Mouse (Mus musculus) ES-Bruce4 (cell line): ENCODE measurements around the gene Slx1b. TPM values are rescaled to one million over a fixed set of nuclear protein-coding genes. Genes with fewer than 3 reads are reported as not detected.

Source experiments
- H3K27ac ChIP-seq: 2 replicates; pipeline ENCODE4 v1.5.1; 2012; ENCODE audit warnings: low read length, inconsistent platforms; ENCODE audit not compliant: insufficient read depth
- H3K27me3 ChIP-seq: 2 replicates; pipeline ENCODE4 v1.6.1; 2012; ENCODE audit warnings: mild to moderate bottlenecking, low read length, inconsistent platforms; ENCODE audit not compliant: control insufficient read depth, poor library complexity, insufficient read depth, severe bottlenecking
- H3K36me3 ChIP-seq: 2 replicates; pipeline ENCODE4 v1.6.1; 2012; ENCODE audit warnings: inconsistent platforms, mild to moderate bottlenecking, low read length, moderate library complexity; ENCODE audit not compliant: control insufficient read depth, poor library complexity, insufficient read depth, severe bottlenecking
- H3K4me1 ChIP-seq: one replicate; pipeline ENCODE4 v1.8.1; 2011; ENCODE audit warnings: low read length; ENCODE audit not compliant: control insufficient read depth, insufficient read depth
- H3K4me3 ChIP-seq: 2 replicates; pipeline ENCODE4 v1.5.1; 2011; ENCODE audit warnings: low read depth, mild to moderate bottlenecking, low read length
- H3K9ac ChIP-seq: 2 replicates; pipeline ENCODE4 v1.6.1; 2012; ENCODE audit warnings: low read depth, mild to moderate bottlenecking, inconsistent platforms; ENCODE audit not compliant: poor library complexity, severe bottlenecking
- H3K9me3 ChIP-seq: replicated peaks from 2 replicates; pipeline ENCODE4 v1.6.1; 2012; ENCODE audit warnings: mild to moderate bottlenecking, low read length, inconsistent platforms; ENCODE audit not compliant: control insufficient read depth, poor library complexity, insufficient read depth, severe bottlenecking
- CTCF ChIP-seq: IDR thresholded peaks from one replicate; pipeline ENCODE4 v1.8.1; 2011; ENCODE audit warnings: low read depth, low read length
- EP300 ChIP-seq: IDR thresholded peaks from 2 replicates; pipeline ENCODE4 v1.6.1; 2011; ENCODE audit warnings: low read depth, low read length; ENCODE audit not compliant: insufficient read depth
- POLR2A ChIP-seq: IDR thresholded peaks from one replicate; pipeline ENCODE4 v1.8.1; 2011; ENCODE audit warnings: low read length; ENCODE audit not compliant: insufficient read depth
- polyA plus RNA-seq: library from polyadenylated mRNA; stranded (reverse); fragments of >200 nt; gene quantifications from 2 replicates; pipeline ENCODE4 v1.2.4, GENCODE M21; 2011; ENCODE audit warnings: low read depth; ENCODE audit not compliant: missing spikeins, insufficient read depth, insufficient read length

Gene Slx1b
- polyA plus RNA-seq, 1 experiment: 16.6 TPM

DNA sequence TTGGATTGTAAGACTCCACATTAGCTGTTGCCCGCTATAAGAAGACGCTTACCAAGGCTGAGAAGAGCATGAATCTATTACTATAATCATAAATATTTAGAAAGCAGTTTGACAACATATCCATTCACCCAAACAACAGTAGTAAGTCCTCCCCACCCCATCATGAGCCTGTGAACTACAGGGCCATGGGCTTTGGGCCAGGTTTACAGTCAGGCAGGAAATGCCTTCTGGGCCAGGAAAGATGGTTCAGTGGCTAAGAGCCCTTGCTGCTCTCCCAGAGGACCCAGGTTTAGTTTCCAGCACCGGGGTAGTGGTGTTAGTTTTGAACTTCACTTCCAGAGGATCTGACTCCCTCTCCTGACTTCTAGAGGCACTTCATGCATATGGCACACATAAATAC is 22.0 kb upstream of the Slx1b start:
- Histone ChIP-seq H3K9ac (no peak overlapping the region), H3K4me3 (no peak overlapping the region), H3K4me1 (no peaks in the 10 kb centered on the region), H3K9me3 (no peaks in the 10 kb centered on the region; the same call in 1 of the 2 replicates), H3K27me3 (no peaks in the 10 kb centered on the region), H3K27ac (no peak overlapping the region), H3K36me3 (no peaks in the 10 kb centered on the region)
- no peak for TF ChIP-seq CTCF
- TF ChIP-seq EP300: no peak
- TF ChIP-seq POLR2A: no peak

- no peaks in the 10 kb centered on the region for H3K4me1 ChIP-seq
- H3K9me3 ChIP-seq: no peaks in the 10 kb centered on the region
- H3K27ac ChIP-seq: no peak overlapping the region
- H3K4me3 ChIP-seq: no peak overlapping the region
- H3K27me3 ChIP-seq: no peaks in the 10 kb centered on the region
- H3K36me3 ChIP-seq: no peaks in the 10 kb centered on the region
- TF ChIP-seq EP300 (no peak), CTCF (no peak), POLR2A (no peak)
- no peak overlapping the region for H3K9ac ChIP-seq
Measured at GRCm38 (mm10) chr7:126715679-126716078, 20.1 kb upstream of the Slx1b start.

DNA sequence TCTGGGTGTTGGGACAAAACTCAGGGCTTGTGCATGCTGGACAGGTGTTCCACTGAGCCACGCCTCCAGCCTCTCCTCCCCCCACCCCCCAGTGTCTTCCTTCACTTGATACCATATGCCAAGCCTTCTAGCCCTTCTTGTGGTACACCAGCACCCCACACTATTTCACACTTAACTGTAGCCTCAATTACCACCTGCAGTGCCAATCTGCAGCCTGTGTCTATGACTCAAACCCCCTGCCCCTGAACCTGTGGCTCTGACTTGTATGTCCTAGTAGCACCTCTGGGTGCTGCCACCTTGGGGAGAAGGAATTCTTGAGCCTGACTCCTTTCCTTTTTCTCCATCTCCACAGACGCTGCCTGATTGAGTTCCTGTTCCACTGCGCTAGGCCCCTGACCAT is 16.3 kb upstream of the Slx1b start:
- TF ChIP-seq POLR2A (no peak), EP300 (no peak), CTCF (no peak)
- Histone ChIP-seq H3K4me1 (no peaks in the 10 kb centered on the region), H3K4me3 (no peak overlapping the region), H3K9ac (no peak overlapping the region), H3K9me3 (no peaks in the 10 kb centered on the region), H3K27ac (no peak overlapping the region), H3K36me3 (no peaks in the 10 kb centered on the region), H3K27me3 (no peaks in the 10 kb centered on the region)

DNA sequence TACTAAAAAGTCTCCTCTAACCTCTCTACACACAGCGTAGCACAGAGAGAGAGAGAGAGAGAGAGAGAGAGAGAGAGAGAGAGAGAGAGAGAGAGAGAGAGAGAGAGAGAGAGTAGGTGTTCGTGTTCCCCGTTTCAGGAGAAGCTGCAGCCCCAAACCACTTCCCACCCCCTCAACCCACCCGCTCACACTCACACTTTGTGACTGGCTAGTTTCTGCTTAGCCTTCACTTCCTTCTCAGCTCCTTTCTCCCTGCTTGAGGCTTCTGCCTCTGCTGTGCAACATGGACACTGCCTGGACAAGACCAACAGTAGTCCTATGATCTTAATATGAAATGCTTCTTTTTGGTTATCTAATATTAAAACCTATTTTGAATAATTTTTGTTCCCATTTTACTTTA is 14.7 kb upstream of the Slx1b start:
- Histone ChIP-seq H3K4me3 (no peak overlapping the region), H3K27me3 (no peaks in the 10 kb centered on the region), H3K4me1 (no peaks in the 10 kb centered on the region), H3K36me3 (no peaks in the 10 kb centered on the region), H3K9ac (no peak overlapping the region), H3K9me3 (no peaks in the 10 kb centered on the region), H3K27ac (no peak overlapping the region)
- TF ChIP-seq CTCF (no peak), EP300 (no peak), POLR2A (no peak)

DNA sequence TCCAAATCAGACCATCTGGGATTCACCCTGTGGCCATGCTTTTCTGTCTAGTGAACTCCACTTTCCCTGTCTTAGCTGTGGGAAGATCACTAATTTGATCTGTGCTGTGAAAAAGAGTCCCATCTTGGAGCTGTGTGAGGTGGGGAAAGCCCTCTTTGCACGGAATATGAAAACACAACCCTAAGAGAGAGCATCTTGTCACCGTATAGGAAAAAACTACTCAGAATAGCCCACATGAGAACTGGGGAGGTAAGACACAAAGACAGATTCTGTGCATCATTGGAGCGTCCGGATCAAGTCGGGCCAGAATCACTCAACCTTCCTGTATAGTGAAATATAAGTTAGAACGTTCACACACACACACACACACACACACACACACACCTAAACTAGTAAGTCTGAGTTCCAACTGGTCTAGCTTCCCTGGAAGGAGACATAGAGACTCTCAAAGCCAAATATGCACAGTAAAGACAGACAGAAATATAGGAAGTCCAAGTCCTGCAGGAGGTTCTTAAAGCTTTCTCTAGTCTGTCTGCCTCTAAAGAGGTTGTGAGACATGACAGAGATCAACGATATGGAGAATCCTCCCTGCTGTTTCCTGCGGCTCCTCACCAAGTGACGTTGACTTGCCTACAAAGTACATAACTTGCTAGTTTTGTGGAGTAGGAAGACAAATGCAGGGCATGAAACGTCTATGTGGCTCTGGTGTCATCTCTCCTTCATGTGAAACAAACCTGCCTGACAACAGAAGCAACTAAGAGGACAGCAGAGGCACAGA is 12.8 kb upstream of the Slx1b start:
- Histone ChIP-seq H3K9me3 (no peaks in the 10 kb centered on the region), H3K27ac (no peak overlapping the region), H3K27me3 (no peaks in the 10 kb centered on the region), H3K4me3 (no peak overlapping the region), H3K4me1 (no peaks in the 10 kb centered on the region), H3K36me3 (no peaks in the 10 kb centered on the region), H3K9ac (no peak overlapping the region)
- no peak for TF ChIP-seq CTCF
- TF ChIP-seq POLR2A: no peak
- no peak for TF ChIP-seq EP300

- Histone ChIP-seq H3K36me3 (no peaks in the 10 kb centered on the region), H3K9ac (no peak within 1 kb of the TSS), H3K4me1 (no peaks in the 10 kb centered on the region), H3K4me3 (no peak within 1 kb of the TSS), H3K9me3 (no peaks in the 10 kb centered on the region), H3K27me3 (no peaks in the 10 kb centered on the region), H3K27ac (no peak within 1 kb of the TSS)
- TF ChIP-seq POLR2A: no peak
- TF ChIP-seq EP300: no peak
- no peak for TF ChIP-seq CTCF
Measured at GRCm38 (mm10) chr7:126707442-126708174, 12.0 kb upstream of the Slx1b start, which contains the start of gene Coro1a. Gene Coro1a, minus strand, starts transcription at chr7:126707787.
